Mouse (Mus musculus) c-Kit-positive CD71-negative TER-119-negative erythroid progenitor cells, embryonic 14.5 days (primary cell): Measurements from ENCODE around the gene Ntn5.

Experiments
- DNase-seq: peaks from one replicate; pipeline ENCODE4 v3.0.0-alpha.2; 2013; ENCODE audit warnings: low read depth

Ntn5 gene

GRCm38 (mm10) chr7:45725713-45726112 lies 41.9 kb downstream of the Ntn5 start, which contains the start of gene Spaca4:
Spaca4 (minus strand) TSS chr7:45725813.
- DNase-seq, result no peak

- DNase-seq, result no peak
Observed at GRCm38 (mm10) chr7:45726419-45726818, 42.6 kb downstream of the Ntn5 start.

DNA sequence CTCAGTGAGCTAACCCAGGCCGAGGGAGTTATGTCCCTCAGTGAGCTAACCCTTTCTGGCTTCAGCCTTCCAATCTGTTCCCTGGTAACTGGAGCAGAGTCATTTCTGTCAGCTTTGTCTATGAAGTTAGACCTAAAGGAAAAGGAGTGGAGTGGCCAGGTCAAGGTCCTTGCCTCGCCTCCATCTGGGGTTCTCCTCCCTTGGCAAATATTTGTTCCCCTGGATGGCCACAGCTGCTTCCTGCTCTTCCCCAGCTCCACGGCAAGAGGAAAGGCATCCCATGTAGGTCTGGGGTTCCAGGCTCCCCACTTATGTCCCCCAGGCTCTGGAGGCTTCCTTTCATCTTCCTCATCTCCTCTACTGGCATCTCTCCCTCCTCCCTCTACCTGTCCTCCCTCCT lies 43.8 kb downstream of the Ntn5 start:
- no peak for DNase-seq

DNA sequence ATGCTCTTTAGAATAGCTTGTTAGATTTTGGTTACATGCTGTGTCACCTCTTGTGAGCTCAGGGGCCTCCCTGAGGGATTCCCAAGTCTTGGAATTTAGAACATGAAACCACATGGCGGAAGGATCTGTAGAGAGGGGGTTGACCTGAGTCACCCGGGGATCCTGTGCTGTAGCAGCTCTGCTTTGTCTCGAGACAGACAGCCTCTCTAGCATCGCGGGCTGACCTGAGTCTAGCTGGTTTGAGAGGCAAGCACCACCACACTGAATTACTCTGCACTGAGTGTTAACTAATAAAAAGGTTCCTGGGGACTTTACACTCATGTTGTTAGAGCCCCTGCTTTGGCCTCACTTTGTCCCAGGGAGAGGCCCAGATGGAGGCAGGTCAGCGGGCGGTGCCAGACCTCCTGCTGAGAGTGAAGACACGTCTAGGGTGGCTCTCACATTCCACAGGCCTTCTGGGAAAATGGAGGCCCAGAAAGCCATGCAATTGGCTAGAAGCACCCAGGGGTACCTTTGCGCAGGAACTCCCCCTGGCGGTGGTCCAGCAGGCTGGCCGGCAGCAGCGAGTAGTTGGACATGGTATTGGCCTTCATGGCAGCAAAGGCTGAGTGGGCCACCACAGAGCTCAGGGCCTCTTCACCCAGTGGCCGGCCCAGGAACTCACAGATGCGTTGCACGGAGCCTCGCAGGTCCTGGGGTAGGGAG lies 47.1 kb downstream of the Ntn5 start:
- DNase-seq, result no peak

GRCm38 (mm10) chr7:45733477-45733876 lies 49.7 kb downstream of the Ntn5 start:
- no peak for DNase-seq

DNA sequence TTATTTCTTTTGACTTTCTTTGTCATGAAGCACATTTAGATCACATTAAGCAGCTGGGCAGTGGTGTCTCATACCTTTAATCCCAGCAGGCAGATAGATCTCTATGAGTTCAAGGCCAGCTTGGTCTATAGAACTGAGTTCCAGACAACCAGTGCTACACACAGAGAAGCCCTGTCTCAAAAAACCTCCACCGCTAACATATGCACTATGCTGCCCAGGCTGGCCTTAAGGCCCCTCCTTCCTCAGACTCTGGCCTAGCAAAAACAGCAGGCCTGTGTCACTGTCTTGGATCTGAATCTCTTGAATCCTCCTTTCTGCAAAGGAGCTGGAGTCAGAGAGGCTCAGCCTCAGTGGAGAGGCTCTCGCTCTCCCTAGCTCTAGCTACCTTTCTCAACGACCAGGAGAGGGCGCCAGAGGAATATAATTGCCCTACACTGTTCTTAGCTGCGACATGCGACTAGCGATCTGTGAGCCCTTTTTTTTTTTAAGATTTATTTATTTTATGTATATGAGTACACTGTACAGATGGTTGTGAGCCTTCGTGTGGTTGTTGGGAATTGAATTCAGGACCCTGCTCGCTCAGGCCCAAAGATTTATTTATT lies 55.4 kb downstream of the Ntn5 start:
- peak; percentile 96 for DNase-seq

- no peak for DNase-seq
Observed at GRCm38 (mm10) chr7:45739820-45740219, 56.0 kb downstream of the Ntn5 start.

DNA sequence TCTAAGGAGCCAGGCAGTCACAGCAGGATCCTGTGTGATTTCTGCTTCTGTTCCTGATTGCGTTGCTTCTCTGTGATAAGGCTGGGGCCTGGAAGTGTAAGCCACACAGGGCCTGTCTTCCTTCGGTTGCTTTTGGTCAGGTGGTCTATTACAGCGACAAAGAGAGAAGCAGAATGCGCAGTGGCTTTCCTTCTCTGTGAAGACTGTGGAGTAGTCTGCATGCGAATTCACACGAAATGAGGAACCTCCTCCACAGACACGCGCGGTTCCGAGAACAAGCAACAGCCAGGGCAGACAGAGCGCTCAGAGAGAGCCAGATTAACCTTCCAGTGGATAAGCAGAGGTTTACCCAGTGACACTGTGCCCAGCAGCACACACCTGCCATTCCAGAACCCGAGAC lies 57.5 kb downstream of the Ntn5 start:
- no peak for DNase-seq

- no peak for DNase-seq
Observed at GRCm38 (mm10) chr7:45741777-45742176, 58.0 kb downstream of the Ntn5 start.

GRCm38 (mm10) chr7:45742338-45742737 lies 58.5 kb downstream of the Ntn5 start:
- DNase-seq, result peak; percentile 73
